Mouse (Mus musculus): ENCODE measurements around the gene Acot13. TPM values are rescaled to one million over a fixed set of nuclear protein-coding genes. Genes with fewer than 3 reads are reported as not detected.

The Acot13 gene
- polyA plus RNA-seq, 1 experiment from 2014 or later: 50.8 TPM

DNA sequence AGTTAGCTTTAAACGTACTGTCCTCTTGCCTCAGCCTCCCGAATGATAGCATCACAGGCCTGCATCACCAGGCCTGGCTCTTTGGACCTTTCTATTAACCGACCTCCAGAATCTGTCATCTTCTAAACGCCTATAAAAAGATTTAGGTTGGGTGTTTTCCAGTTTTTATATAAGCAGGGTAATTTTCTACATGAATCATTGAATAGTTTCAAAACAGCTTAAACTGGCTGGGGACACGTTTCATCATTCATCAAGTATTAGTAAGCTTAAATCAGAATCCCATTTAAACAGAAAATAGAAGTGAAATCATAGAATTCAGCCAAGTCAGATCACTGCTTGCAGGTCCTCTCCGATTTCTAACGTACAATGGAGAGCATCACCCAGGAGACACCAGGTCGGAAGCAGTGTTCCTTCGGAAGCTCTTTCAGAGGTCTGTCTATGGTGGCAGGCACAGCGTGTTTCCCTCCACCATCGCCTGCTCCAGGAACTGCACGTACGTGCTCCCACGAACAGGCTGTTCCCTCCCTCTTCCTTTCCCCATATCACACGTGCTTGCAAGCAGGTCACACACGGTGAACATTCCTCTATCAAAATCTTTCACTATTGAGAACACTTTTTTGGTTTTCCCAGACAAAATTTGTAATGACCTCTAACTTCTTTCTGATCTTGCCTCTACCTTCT, 8.5 kb downstream of the Acot13 start:
- WGBS: 89% methylated on average over 16 of the region's 16 CpGs
- Histone ChIP-seq H3K4me3 (no peak overlapping the region), H3K27me3 (no peaks in the 10 kb centered on the region), H3K27ac (no peak overlapping the region), H3K9ac (no peak overlapping the region), H3K9me3 (replicated peaks) (no peaks in the 10 kb centered on the region), H3K36me3 (no peaks in the 10 kb centered on the region), H3K4me2 (replicated peaks) (no peak overlapping the region), H3K4me1 (no peaks in the 10 kb centered on the region)
- ATAC-seq (ENCODE audit: low FRiP score): no peak

DNA sequence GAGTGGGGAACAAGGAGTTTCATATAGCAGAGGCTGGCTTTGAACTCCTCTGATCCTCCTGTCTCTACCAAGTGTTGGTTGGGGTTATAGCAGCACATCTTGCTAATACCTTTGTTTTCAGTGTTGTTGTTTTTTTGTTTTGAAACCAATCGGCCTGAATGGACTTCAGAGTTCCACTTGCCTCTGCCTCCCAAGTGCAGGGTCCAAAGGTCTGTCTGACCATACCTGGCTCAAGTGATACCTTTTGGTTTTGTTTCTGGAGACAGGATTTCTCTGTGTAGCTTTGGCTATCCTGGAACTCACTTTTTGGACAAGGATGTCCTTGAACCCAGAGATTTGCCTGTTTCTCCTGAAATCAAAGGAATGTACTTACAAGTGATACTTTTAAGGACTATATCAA, 11.4 kb downstream of the Acot13 start:
- H3K4me3 ChIP-seq: no peak overlapping the region
- no peak overlapping the region for H3K4me2 ChIP-seq (replicated peaks)
- ATAC-seq (ENCODE audit: low FRiP score): no peak
- peaks cover 4% of the 10 kb centered on the region for H3K36me3 ChIP-seq
- H3K9ac ChIP-seq: no peak overlapping the region
- WGBS: 76% methylated on average over 1 of the region's 1 CpGs
- no peaks in the 10 kb centered on the region for H3K9me3 ChIP-seq (replicated peaks)
- no peak overlapping the region for H3K27ac ChIP-seq
- H3K27me3 ChIP-seq: no peaks in the 10 kb centered on the region
- no peaks in the 10 kb centered on the region for H3K4me1 ChIP-seq

GRCm38 (mm10) chr13:24816125-24817092, 14.9 kb downstream of the Acot13 start:
- no peak overlapping the region for H3K27ac ChIP-seq
- 75% methylated on average over 4 of the region's 4 CpGs for WGBS
- H3K27me3 ChIP-seq: no peaks in the 10 kb centered on the region
- no peak overlapping the region for H3K4me2 ChIP-seq (replicated peaks)
- peaks cover 32% of the 10 kb centered on the region for H3K36me3 ChIP-seq
- no peaks in the 10 kb centered on the region for H3K9me3 ChIP-seq (replicated peaks)
- ATAC-seq (ENCODE audit: low FRiP score): peak; percentile 80
- no peaks in the 10 kb centered on the region for H3K4me1 ChIP-seq
- H3K4me3 ChIP-seq: no peak overlapping the region
- H3K9ac ChIP-seq: no peak overlapping the region

DNA sequence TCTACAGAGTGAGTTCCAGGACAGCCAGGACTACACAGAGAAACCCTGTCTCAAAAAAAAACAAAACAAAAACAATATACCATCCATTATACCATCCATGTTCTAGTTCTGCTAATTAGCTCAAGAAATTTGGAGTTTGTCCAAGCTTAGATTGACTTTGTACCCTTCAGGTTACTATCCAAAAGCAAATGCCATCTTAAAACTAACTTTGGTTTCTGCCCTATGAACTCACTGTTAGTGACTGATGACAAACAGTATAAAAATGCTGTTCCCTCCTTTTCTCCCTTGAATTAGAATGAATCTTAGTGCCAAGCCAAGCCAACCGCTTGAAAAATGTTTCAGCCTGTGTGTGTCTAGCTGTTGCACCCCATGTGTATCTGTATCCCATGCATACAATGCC, 16.7 kb downstream of the Acot13 start:
- Histone ChIP-seq H3K9me3 (replicated peaks) (no peaks in the 10 kb centered on the region), H3K27ac (no peak overlapping the region), H3K4me1 (no peaks in the 10 kb centered on the region), H3K27me3 (no peaks in the 10 kb centered on the region), H3K36me3 (peaks cover 50% of the 10 kb centered on the region), H3K9ac (no peak overlapping the region), H3K4me2 (replicated peaks) (no peak overlapping the region), H3K4me3 (no peak overlapping the region)
- WGBS: 93% methylated on average over 1 of the region's 1 CpGs
- ATAC-seq (ENCODE audit: low FRiP score): no peak

DNA sequence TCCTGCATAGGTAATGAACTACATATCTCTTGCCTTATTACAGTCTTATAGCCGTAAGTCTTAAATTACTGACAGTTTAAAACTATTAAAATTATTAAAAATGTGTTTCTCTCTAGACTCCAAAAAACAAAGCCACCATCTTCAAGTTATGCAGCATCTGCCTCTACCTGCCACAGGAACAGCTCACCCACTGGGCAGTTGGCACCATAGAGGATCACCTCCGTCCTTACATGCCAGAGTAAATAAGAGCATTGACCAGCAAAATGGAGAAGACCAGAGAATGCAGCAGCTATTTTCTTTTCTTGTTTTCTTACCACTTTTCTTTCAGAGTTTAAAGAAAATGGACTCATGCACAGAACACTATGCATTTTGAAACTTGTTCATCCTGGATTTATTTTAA, 18.8 kb downstream of the Acot13 start:
- ATAC-seq (ENCODE audit: low FRiP score): no peak
- WGBS: 94% methylated on average over 2 of the region's 2 CpGs
- Histone ChIP-seq H3K9me3 (replicated peaks) (no peaks in the 10 kb centered on the region), H3K9ac (no peak overlapping the region), H3K27ac (no peak overlapping the region), H3K4me2 (replicated peaks) (no peak overlapping the region), H3K36me3 (peaks cover 67% of the 10 kb centered on the region), H3K27me3 (no peaks in the 10 kb centered on the region), H3K4me3 (no peak overlapping the region), H3K4me1 (no peaks in the 10 kb centered on the region)

DNA sequence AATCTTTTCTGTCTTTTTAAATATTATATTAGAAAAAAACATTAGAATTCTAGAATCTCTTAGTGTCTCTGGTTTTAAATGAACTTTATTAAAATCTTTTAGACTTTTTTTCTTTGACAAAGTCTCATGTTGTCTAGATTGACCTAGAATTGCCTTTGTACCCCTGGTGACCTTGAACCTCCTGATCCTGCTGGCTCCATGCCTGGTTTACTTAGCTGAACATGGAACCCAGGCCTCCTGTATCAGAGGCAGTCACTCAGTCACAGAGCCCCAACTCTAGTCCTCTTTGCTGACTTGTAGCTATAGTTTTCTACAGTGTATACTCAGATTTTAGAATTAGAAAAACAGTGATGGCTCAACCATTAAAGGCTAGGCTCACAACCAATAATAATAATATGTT, 25.3 kb downstream of the Acot13 start:
- H3K9ac ChIP-seq: no peak overlapping the region
- H3K4me3 ChIP-seq: no peak overlapping the region
- H3K36me3 ChIP-seq: peaks cover 48% of the 10 kb centered on the region
- no peak for ATAC-seq (ENCODE audit: low FRiP score)
- H3K9me3 ChIP-seq (replicated peaks): no peaks in the 10 kb centered on the region
- peaks cover 19% of the 10 kb centered on the region for H3K4me1 ChIP-seq
- no peak overlapping the region for H3K4me2 ChIP-seq (replicated peaks)
- H3K27me3 ChIP-seq: no peaks in the 10 kb centered on the region
- H3K27ac ChIP-seq: no peak overlapping the region

DNA sequence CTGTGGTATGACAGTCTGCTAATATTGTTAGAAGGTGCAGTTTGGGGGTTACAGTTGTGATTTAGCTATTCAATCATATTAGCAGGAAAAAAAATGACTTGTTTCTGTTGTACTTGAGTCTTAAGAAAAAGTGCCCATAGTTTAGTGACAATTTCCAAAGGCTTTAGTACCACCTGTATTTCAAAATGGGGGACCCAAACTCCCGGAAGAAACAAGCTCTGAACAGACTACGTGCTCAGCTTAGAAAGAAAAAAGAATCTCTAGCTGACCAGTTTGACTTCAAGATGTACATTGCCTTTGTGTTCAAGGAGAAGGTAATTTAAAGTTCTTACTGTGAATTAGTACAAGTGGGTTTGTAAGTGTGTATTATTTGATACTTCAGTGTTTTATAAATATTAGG, 28.1 kb downstream of the Acot13 start:
- Histone ChIP-seq H3K4me1 (peaks cover 19% of the 10 kb centered on the region), H3K4me3 (peak overlapping the region; percentile 97), H3K36me3 (peaks cover 23% of the 10 kb centered on the region; the same call in 1 of the 2 replicates), H3K9ac (peak overlapping the region; percentile 97), H3K27me3 (no peaks in the 10 kb centered on the region), H3K9me3 (replicated peaks) (no peaks in the 10 kb centered on the region), H3K27ac (no peak overlapping the region), H3K4me2 (replicated peaks) (peak overlapping the region; percentile 73)
- 39% methylated on average over 2 of the region's 2 CpGs for WGBS
- no peak for ATAC-seq (ENCODE audit: low FRiP score)

DNA sequence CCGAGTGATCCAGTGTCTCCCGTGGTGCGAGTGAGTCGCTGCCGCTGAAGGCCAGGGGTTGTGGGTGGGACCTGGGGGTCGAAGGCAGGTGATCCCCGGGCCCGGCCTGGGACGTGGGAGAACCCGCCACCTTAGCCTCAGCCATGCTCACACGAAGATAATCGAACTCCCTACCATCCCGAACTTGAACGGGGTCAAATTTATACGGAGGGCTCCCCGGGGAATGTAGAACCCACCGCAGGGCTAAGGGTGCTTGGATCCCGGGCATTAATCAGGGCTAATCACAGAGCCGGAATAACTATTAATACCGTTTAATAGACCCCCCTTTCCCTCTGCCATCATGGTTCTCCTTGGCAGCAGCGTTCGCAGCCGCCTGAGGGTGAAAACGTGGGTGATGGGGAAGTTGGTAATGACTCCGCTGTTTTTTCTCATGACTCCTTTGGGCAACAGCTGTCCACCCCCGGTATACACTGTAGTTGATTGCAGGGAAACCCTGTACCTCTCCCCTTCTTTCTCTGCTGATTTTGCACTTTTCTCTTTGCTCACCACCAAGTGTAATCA, 29.1 kb downstream of the Acot13 start:
- peak; percentile 9; the same call in 1 of the 2 replicates for ATAC-seq (ENCODE audit: low FRiP score)
- Histone ChIP-seq H3K4me2 (replicated peaks) (peak overlapping the region; percentile 73), H3K27ac (no peak overlapping the region; the same call in 1 of the 2 replicates), H3K9ac (peak overlapping the region; percentile 97), H3K36me3 (0 out of 2 replicates have a peak, but pooled peaks cover 13% of the 10 kb centered on the region), H3K4me1 (peaks cover 19% of the 10 kb centered on the region), H3K9me3 (replicated peaks) (no peaks in the 10 kb centered on the region), H3K27me3 (no peaks in the 10 kb centered on the region), H3K4me3 (peak overlapping the region; percentile 97)
- under 1% methylated on average over 26 of the region's 26 CpGs for WGBS

GRCm38 (mm10) chr13:24801308-24801921, 29.9 kb downstream of the Acot13 start, which contains the start of gene BC005537:
Gene BC005537 (plus strand): TSS chr13:24801657.
- H3K27me3 ChIP-seq: no peaks in the 10 kb centered on the region
- peak within 1 kb of the TSS; percentile 97 for H3K4me3 ChIP-seq
- no peaks in the 10 kb centered on the region for H3K9me3 ChIP-seq (replicated peaks)
- WGBS: under 1% methylated on average over 53 of the region's 74 CpGs
- peak within 1 kb of the TSS; percentile 97 for H3K9ac ChIP-seq
- H3K27ac ChIP-seq: peak within 1 kb of the TSS; percentile 97
- H3K4me1 ChIP-seq: peaks cover 19% of the 10 kb centered on the region
- peak; percentile 68; the same call in 1 of the 2 replicates for ATAC-seq (ENCODE audit: low FRiP score)
- peak within 1 kb of the TSS; percentile 73 for H3K4me2 ChIP-seq (replicated peaks)
- 0 out of 2 replicates have a peak, but pooled peaks cover 11% of the 10 kb centered on the region for H3K36me3 ChIP-seq

GRCm38 (mm10) chr13:24800674-24801307, 30.5 kb downstream of the Acot13 start:
- Histone ChIP-seq H3K9me3 (replicated peaks) (no peaks in the 10 kb centered on the region), H3K27ac (peak overlapping the region; percentile 97), H3K27me3 (no peaks in the 10 kb centered on the region), H3K4me2 (replicated peaks) (peak overlapping the region; percentile 73), H3K4me1 (peaks cover 19% of the 10 kb centered on the region), H3K36me3 (0 out of 2 replicates have a peak, but pooled peaks cover 9% of the 10 kb centered on the region), H3K9ac (peak overlapping the region; percentile 97), H3K4me3 (peak overlapping the region; percentile 97)
- ATAC-seq (ENCODE audit: low FRiP score): peak; percentile 97
- WGBS: under 1% methylated on average over 42 of the region's 42 CpGs

GRCm38 (mm10) chr13:24799925-24800673, 31.2 kb downstream of the Acot13 start:
- H3K27me3 ChIP-seq: no peaks in the 10 kb centered on the region
- H3K4me2 ChIP-seq (replicated peaks): peak overlapping the region; percentile 73
- peak overlapping the region; percentile 97 for H3K27ac ChIP-seq
- WGBS: 1% methylated on average over 31 of the region's 31 CpGs
- no peaks in the 10 kb centered on the region for H3K9me3 ChIP-seq (replicated peaks)
- 0 out of 2 replicates have a peak, but pooled peaks cover 3% of the 10 kb centered on the region for H3K36me3 ChIP-seq
- ATAC-seq (ENCODE audit: low FRiP score): peak; percentile 17
- peak overlapping the region; percentile 58 for H3K9ac ChIP-seq
- peaks cover 19% of the 10 kb centered on the region for H3K4me1 ChIP-seq
- H3K4me3 ChIP-seq: peak overlapping the region; percentile 97
